Mouse (Mus musculus) neutrophil, adult 59 days (primary cell): ENCODE measurements around the gene Tead1. TPM values are rescaled to one million over a fixed set of nuclear protein-coding genes. Genes with fewer than 3 reads are reported as not detected.

Experiments
- total RNA-seq, 2 experiments: library from RNA; stranded (reverse); gene quantifications; 1 replicate in 1 of 2; 2 replicates in 1 of 2; pipeline ENCODE4 v1.2.4; 2023

Tead1 gene
- total RNA-seq = under 1 TPM; 0.07 to 0.09 TPM

GRCm38 (mm10) chr7:112679171-112679512 lies at the start of gene Tead1:
TSS of gene Tead1 (plus strand) at chr7:112679318.

GRCm38 (mm10) chr7:112953777-112954291 lies 274.7 kb downstream of the Tead1 start, which contains the start of gene Rassf10:
TSS of gene Rassf10 (plus strand) at chr7:112953962.

